ENCODE assay signal across 12 mouse cellular contexts in the genomic region with DNA sequence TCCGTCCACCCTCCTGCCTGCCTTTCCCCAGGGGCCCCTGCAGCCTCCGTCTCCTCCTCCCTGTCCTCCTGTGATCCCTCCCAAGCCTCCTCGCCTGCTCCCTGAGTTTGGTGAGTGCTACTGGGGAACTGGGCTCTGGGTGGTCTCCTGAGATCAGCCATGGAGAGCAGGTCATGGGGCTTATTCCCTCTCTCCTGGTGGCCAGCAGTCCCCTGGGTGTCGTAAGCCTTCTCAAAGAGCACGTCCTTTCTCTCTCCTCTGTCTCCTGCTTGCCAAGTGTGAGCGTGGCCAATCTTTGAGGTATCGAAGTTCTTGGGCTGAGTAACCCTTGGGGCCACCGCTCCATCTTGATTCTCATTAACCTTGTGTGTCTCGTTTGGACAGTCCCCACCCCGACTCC. TPM values are rescaled to one million over a fixed set of nuclear protein-coding genes. Genes with fewer than 3 reads are reported as not detected.
DNase-seq lines count a peak whose midpoint lies in the region; ATAC-seq lines count a peak whose summit lies in the region.
"Had no signal": no experiment of that assay in that cellular context is flagged by ENCODE, and none has a peak within 500 bp of the region (broad histone marks: within the 10 kb centered on the region; RNA-seq: fewer than 3 reads in every experiment).

No protein-coding gene starts in this region.

- H3K27me3 ChIP-seq in hindbrain, embryonic 10.5 days (ENCODE audit: insufficient read depth, poor library complexity, severe bottlenecking): no peaks in the 10 kb centered on the region
- no peaks in the 10 kb centered on the region for H3K27me3 ChIP-seq in hindbrain, embryonic 12.5 days
- no peaks in the 10 kb centered on the region for H3K27me3 ChIP-seq in midbrain, embryonic 10.5 days (ENCODE audit: low read depth, poor library complexity, severe bottlenecking)
- H3K27me3 ChIP-seq in midbrain, embryonic 13.5 days: no peaks in the 10 kb centered on the region
- no peaks in the 10 kb centered on the region for H3K27me3 ChIP-seq in intestine, embryonic 16.5 days (replicated peaks; ENCODE audit: control insufficient read depth, insufficient read depth, low read length)
- no peaks in the 10 kb centered on the region for H3K27me3 ChIP-seq in stomach, embryonic 16.5 days (ENCODE audit: control insufficient read depth, insufficient read depth, low read length)
- H3K27me3 ChIP-seq: neural tube, embryonic 15.5 days had no signal

- no peak overlapping the region for H3K4me2 ChIP-seq in hindbrain, embryonic 12.5 days (replicated peaks)
- no peak overlapping the region for H3K4me2 ChIP-seq in midbrain, embryonic 13.5 days (replicated peaks)
- H3K4me2 ChIP-seq in intestine, embryonic 16.5 days (ENCODE audit: low read depth, low read length): no peak overlapping the region
- H3K4me2 ChIP-seq in stomach, embryonic 16.5 days (ENCODE audit: low read depth, low read length): peak overlapping the region; percentile 41
- H3K4me2 ChIP-seq: neural tube, embryonic 15.5 days had no signal

- no peaks in the 10 kb centered on the region for H3K9me3 ChIP-seq in hindbrain, embryonic 10.5 days
- H3K9me3 ChIP-seq in hindbrain, embryonic 12.5 days (replicated peaks): no peaks in the 10 kb centered on the region
- no peaks in the 10 kb centered on the region for H3K9me3 ChIP-seq in midbrain, embryonic 10.5 days (replicated peaks)
- H3K9me3 ChIP-seq in midbrain, embryonic 13.5 days: no peaks in the 10 kb centered on the region
- H3K9me3 ChIP-seq in intestine, embryonic 16.5 days (ENCODE audit: control insufficient read depth, low read length): no peaks in the 10 kb centered on the region
- H3K9me3 ChIP-seq in stomach, embryonic 16.5 days (replicated peaks; ENCODE audit: control insufficient read depth, low read length): no peaks in the 10 kb centered on the region
- H3K9me3 ChIP-seq: neural tube, embryonic 15.5 days had no signal

- peak overlapping the region; percentile 72 for H3K27ac ChIP-seq in hindbrain, embryonic 10.5 days
- no peak overlapping the region for H3K27ac ChIP-seq in hindbrain, embryonic 12.5 days
- H3K27ac ChIP-seq in midbrain, embryonic 10.5 days (replicated peaks): peak overlapping the region; percentile 58; the same call in 1 of the 2 replicates
- H3K27ac ChIP-seq in midbrain, embryonic 13.5 days: no peak overlapping the region
- H3K27ac ChIP-seq in intestine, embryonic 16.5 days (ENCODE audit: low read length): peak overlapping the region; percentile 69
- H3K27ac ChIP-seq in stomach, embryonic 16.5 days (ENCODE audit: low read length): peak overlapping the region; percentile 92
- H3K27ac ChIP-seq: neural tube, embryonic 15.5 days had no signal

- no peak for ATAC-seq in hindbrain, embryonic 12.5 days (ENCODE audit: low FRiP score)
- ATAC-seq in midbrain, embryonic 13.5 days: no peak
- ATAC-seq in intestine, embryonic 16.5 days: no peak; the same call in 1 of the 2 replicates
- ATAC-seq in stomach, embryonic 16.5 days (ENCODE audit: insufficient read depth, low FRiP score): peak; percentile 4
- ATAC-seq: activated CD4-positive, CD25-positive, alpha-beta regulatory T cell, adult 4 months; forebrain, embryonic 14.5 days had no signal

- peaks cover 22% of the 10 kb centered on the region for H3K4me1 ChIP-seq in hindbrain, embryonic 10.5 days (replicated peaks)
- H3K4me1 ChIP-seq in hindbrain, embryonic 12.5 days: peaks cover 8% of the 10 kb centered on the region
- H3K4me1 ChIP-seq in midbrain, embryonic 10.5 days: peaks cover 23% of the 10 kb centered on the region
- 0 out of 2 replicates have a peak, but pooled peaks cover 7% of the 10 kb centered on the region for H3K4me1 ChIP-seq in midbrain, embryonic 13.5 days (replicated peaks)
- peaks cover 20% of the 10 kb centered on the region for H3K4me1 ChIP-seq in intestine, embryonic 16.5 days (ENCODE audit: control insufficient read depth, insufficient read depth, low read length)
- H3K4me1 ChIP-seq in stomach, embryonic 16.5 days (ENCODE audit: control insufficient read depth, insufficient read depth, low read length): peaks cover 24% of the 10 kb centered on the region

- H3K36me3 ChIP-seq in hindbrain, embryonic 10.5 days: no peaks in the 10 kb centered on the region
- H3K36me3 ChIP-seq in hindbrain, embryonic 12.5 days: no peaks in the 10 kb centered on the region
- H3K36me3 ChIP-seq in midbrain, embryonic 10.5 days: no peaks in the 10 kb centered on the region
- H3K36me3 ChIP-seq in midbrain, embryonic 13.5 days: no peaks in the 10 kb centered on the region
- peaks cover 13% of the 10 kb centered on the region for H3K36me3 ChIP-seq in intestine, embryonic 16.5 days (ENCODE audit: control insufficient read depth, insufficient read depth, low read length)
- no peaks in the 10 kb centered on the region; the same call in 1 of the 2 replicates for H3K36me3 ChIP-seq in stomach, embryonic 16.5 days (ENCODE audit: control insufficient read depth, insufficient read depth, low read length)
- H3K36me3 ChIP-seq: neural tube, embryonic 15.5 days had no signal

- intact Hi-C loops in left cerebral cortex, postnatal 10 days (cut with DNase I): no loop called here

- H3K9ac ChIP-seq in hindbrain, embryonic 12.5 days: no peak overlapping the region
- H3K9ac ChIP-seq in midbrain, embryonic 13.5 days (replicated peaks): no peak overlapping the region
- H3K9ac ChIP-seq in intestine, embryonic 16.5 days (ENCODE audit: low read depth, low read length): peak overlapping the region; percentile 46; the same call in 1 of the 2 replicates
- peak overlapping the region; percentile 59; the same call in 1 of the 2 replicates for H3K9ac ChIP-seq in stomach, embryonic 16.5 days (ENCODE audit: low read length)
- H3K9ac ChIP-seq: neural tube, embryonic 15.5 days had no signal

- 69% methylated on average over 10 of the region's 10 CpGs for WGBS in hindbrain, embryonic 10.5 days
- 74% methylated on average over 10 of the region's 10 CpGs for WGBS in hindbrain, embryonic 12.5 days
- 73% methylated on average over 10 of the region's 10 CpGs for WGBS in midbrain, embryonic 10.5 days
- 67% methylated on average over 10 of the region's 10 CpGs for WGBS in midbrain, embryonic 13.5 days
- whole genome bisulfite sequencing in intestine, embryonic 16.5 days: 48% methylated on average over 10 of the region's 10 CpGs
- whole genome bisulfite sequencing in stomach, embryonic 16.5 days: 39% methylated on average over 10 of the region's 10 CpGs

- no peak for DNase-seq in hindbrain, embryonic 10.5 days (ENCODE audit: low spot score)
- no peak for DNase-seq in midbrain, embryonic 10.5 days (ENCODE audit: low spot score)
- no peak for DNase-seq in left cerebral cortex, postnatal 10 days (ENCODE audit: extremely low spot score in 1 of 2, low spot score in 2 of 2)

- no peak overlapping the region for H3K4me3 ChIP-seq in hindbrain, embryonic 10.5 days
- H3K4me3 ChIP-seq in hindbrain, embryonic 12.5 days: no peak overlapping the region
- no peak overlapping the region for H3K4me3 ChIP-seq in midbrain, embryonic 10.5 days
- H3K4me3 ChIP-seq in midbrain, embryonic 13.5 days (replicated peaks): no peak overlapping the region
- H3K4me3 ChIP-seq in intestine, embryonic 16.5 days (ENCODE audit: low read length): no peak overlapping the region
- H3K4me3 ChIP-seq in stomach, embryonic 16.5 days (replicated peaks; ENCODE audit: low read length): no peak overlapping the region
- H3K4me3 ChIP-seq: neural tube, embryonic 15.5 days had no signal

RNA-seq across cellular contexts. Expression of a gene that starts 25.8 kb away (rescaled TPM):
- 0.82 and 1.3 TPM in 2 replicates for polyA plus RNA-seq in hindbrain, embryonic 10.5 days (2016; fragmentation: Nextera tagmentation; extraction: Ambion mirVana)
- polyA plus RNA-seq in hindbrain, embryonic 12.5 days (2016; fragmentation: Nextera tagmentation; extraction: Ambion mirVana): not detected in 2 replicates
- 3.0 TPM in 1 of 2 replicates, not detected in the other for polyA plus RNA-seq in midbrain, embryonic 10.5 days (2016; fragmentation: Nextera tagmentation; extraction: Ambion mirVana)
- polyA plus RNA-seq in midbrain, embryonic 13.5 days (2015; fragmentation: Nextera tagmentation; extraction: Ambion mirVana): not detected in 2 replicates
- not detected in 2 replicates for polyA plus RNA-seq in intestine, embryonic 16.5 days (2015; fragmentation: Nextera tagmentation; extraction: Ambion mirVana)
- 5.4 and 5.7 TPM in 2 replicates for polyA plus RNA-seq in stomach, embryonic 16.5 days (2015; fragmentation: Nextera tagmentation; extraction: Ambion mirVana)
- total RNA-seq in left cerebral cortex, postnatal 10 days (2021): 1 to 10 TPM; 1.1 to 1.8 TPM
- polyA plus RNA-seq: forebrain, embryonic 14.5 days; gonadal fat pad, adult 2 months; thymus, postnatal 0 days had no signal

RNA-seq across cellular contexts. Expression of a gene that starts 36.6 kb away (rescaled TPM):
- polyA plus RNA-seq in hindbrain, embryonic 10.5 days (2016; fragmentation: Nextera tagmentation; extraction: Ambion mirVana): 18.3 and 30.3 TPM in 2 replicates
- 26.9 and 27.4 TPM in 2 replicates for polyA plus RNA-seq in hindbrain, embryonic 12.5 days (2016; fragmentation: Nextera tagmentation; extraction: Ambion mirVana)
- 11.9 and 13.4 TPM in 2 replicates for polyA plus RNA-seq in midbrain, embryonic 10.5 days (2016; fragmentation: Nextera tagmentation; extraction: Ambion mirVana)
- polyA plus RNA-seq in midbrain, embryonic 13.5 days (2015; fragmentation: Nextera tagmentation; extraction: Ambion mirVana): 16.6 and 18.9 TPM in 2 replicates
- polyA plus RNA-seq in intestine, embryonic 16.5 days (2015; fragmentation: Nextera tagmentation; extraction: Ambion mirVana): 23.0 and 23.5 TPM in 2 replicates
- polyA plus RNA-seq in stomach, embryonic 16.5 days (2015; fragmentation: Nextera tagmentation; extraction: Ambion mirVana): 16.0 and 19.0 TPM in 2 replicates
- total RNA-seq in left cerebral cortex, postnatal 10 days (2021): 100 to 1,000 TPM; 294 to 295 TPM

RNA-seq across cellular contexts. Expression of a gene that starts 37.1 kb away (rescaled TPM):
- polyA plus RNA-seq in hindbrain, embryonic 10.5 days (2016; fragmentation: Nextera tagmentation; extraction: Ambion mirVana): 14.7 and 19.2 TPM in 2 replicates
- polyA plus RNA-seq in hindbrain, embryonic 12.5 days (2016; fragmentation: Nextera tagmentation; extraction: Ambion mirVana): 17.2 and 26.9 TPM in 2 replicates
- 13.6 and 16.3 TPM in 2 replicates for polyA plus RNA-seq in midbrain, embryonic 10.5 days (2016; fragmentation: Nextera tagmentation; extraction: Ambion mirVana)
- polyA plus RNA-seq in midbrain, embryonic 13.5 days (2015; fragmentation: Nextera tagmentation; extraction: Ambion mirVana): 6.2 and 7.8 TPM in 2 replicates
- polyA plus RNA-seq in intestine, embryonic 16.5 days (2015; fragmentation: Nextera tagmentation; extraction: Ambion mirVana): 60.9 and 61.8 TPM in 2 replicates
- 105 and 111 TPM in 2 replicates for polyA plus RNA-seq in stomach, embryonic 16.5 days (2015; fragmentation: Nextera tagmentation; extraction: Ambion mirVana)
- total RNA-seq in left cerebral cortex, postnatal 10 days (2021): 10 to 100 TPM; 16.1 to 17.8 TPM

Comparison
In these comparisons a context has a peak if more than half of its experiments do, and no peak if none do; other contexts are left out.
1. H3K27ac ChIP-seq: peak in hindbrain, embryonic 10.5 days (single experiment), midbrain, embryonic 10.5 days (single experiment), intestine, embryonic 16.5 days (single experiment) and stomach, embryonic 16.5 days (single experiment); none in hindbrain, embryonic 12.5 days (single experiment) and midbrain, embryonic 13.5 days (single experiment).
2. H3K9ac ChIP-seq: peak in intestine, embryonic 16.5 days (single experiment) and stomach, embryonic 16.5 days (single experiment); none in hindbrain, embryonic 12.5 days (single experiment) and midbrain, embryonic 13.5 days (single experiment).